Mouse (Mus musculus) brain, adult 2 months (tissue): ENCODE data around the gene Fam131a.

Experiments used
- DNase-seq: peaks from one replicate; pipeline ENCODE4 v3.0.0; 2011; ENCODE audit warnings: low read depth, low spot score

The Fam131a gene

DNA sequence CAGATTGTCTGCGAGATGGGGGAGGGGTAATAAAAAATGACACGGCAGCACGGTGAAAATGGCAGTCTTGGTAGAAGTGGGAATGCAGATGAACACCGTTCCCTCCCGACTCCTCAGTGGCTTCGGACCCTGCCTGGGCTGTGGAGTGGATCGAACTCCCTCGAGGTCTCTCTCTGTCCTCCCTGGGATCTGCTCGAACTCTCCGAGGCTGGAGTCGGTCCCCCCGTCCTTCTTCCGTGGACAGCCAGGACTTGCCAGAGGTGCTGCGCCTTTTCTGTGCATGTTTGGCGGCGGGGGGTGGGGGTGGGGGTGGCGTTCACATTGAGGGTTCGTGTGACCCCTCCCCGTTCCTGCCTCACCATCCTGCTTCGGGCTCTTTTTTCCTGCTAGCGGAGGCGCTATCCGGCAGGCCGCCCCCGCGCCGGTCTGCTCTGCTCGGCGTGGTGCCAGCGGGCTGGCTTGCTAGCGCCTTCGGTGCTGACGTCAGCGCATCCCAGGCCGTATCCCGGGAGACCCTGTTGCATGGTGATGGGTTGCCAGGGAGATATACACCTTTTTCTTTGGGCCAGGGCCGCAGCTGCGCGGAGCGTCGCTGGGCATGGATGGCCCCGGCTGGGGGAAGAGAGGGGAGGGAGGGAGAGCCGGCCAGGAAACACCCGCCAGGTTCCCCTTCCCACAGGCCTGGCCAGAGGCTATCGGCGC lies 2.7 kb downstream of the Fam131a start:
- peak; percentile 96 for DNase-seq

DNA sequence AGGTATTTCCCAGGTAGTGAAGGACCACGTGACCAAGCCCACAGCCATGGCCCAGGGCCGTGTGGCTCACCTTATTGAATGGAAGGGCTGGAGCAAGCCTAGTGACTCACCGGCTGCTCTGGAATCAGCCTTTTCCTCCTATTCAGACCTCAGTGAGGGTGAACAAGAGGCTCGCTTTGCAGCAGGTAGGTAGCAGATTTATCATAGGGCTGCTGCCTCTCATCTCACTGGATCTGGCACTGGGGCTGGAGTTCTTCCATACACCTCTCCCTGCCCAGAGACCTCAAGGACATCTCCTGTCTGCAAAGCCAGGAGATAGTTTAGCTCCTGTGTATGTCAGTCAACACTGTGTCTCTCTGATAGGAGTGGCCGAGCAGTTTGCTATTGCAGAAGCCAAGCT lies 6.2 kb downstream of the Fam131a start:
- no peak for DNase-seq

DNA sequence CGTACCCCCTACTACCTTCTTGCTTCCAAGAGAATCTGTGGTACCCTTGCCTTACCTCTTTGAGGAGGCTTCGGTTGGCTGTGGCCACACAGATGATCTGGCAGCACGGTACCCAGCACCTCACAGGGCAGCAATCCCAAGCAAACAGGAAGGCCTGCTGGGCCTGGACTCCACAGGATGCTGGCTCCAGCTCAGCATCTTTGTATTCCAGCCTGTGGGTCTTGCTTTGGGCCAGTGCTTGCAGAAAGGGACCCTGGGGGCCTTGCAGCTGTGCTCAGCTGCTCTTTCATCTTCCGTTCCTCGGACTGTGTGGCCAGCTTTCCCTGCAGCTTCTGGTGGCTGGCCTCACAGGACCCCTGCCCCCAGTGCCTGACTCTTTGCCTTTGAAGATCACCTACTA lies 7.0 kb downstream of the Fam131a start:
- DNase-seq, result peak; percentile 75

DNA sequence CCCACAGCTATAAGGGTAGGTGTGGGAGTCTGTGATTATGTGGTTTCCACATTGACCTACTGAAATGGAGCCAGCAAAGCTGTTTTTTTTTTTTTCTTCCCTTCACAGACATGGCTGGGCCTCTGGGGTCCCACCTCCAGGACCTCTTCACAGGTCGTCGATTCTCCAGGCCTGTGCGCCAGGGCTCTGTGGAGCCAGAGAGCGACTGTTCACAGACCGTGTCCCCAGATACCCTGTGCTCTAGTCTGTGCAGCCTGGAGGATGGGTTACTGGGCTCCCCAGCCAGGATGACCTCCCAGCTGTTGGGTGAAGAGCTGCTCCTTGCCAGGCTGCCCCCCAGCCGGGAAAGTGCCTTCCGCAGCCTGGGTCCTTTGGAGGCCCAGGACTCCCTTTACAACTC lies 8.3 kb downstream of the Fam131a start:
- no peak for DNase-seq

DNA sequence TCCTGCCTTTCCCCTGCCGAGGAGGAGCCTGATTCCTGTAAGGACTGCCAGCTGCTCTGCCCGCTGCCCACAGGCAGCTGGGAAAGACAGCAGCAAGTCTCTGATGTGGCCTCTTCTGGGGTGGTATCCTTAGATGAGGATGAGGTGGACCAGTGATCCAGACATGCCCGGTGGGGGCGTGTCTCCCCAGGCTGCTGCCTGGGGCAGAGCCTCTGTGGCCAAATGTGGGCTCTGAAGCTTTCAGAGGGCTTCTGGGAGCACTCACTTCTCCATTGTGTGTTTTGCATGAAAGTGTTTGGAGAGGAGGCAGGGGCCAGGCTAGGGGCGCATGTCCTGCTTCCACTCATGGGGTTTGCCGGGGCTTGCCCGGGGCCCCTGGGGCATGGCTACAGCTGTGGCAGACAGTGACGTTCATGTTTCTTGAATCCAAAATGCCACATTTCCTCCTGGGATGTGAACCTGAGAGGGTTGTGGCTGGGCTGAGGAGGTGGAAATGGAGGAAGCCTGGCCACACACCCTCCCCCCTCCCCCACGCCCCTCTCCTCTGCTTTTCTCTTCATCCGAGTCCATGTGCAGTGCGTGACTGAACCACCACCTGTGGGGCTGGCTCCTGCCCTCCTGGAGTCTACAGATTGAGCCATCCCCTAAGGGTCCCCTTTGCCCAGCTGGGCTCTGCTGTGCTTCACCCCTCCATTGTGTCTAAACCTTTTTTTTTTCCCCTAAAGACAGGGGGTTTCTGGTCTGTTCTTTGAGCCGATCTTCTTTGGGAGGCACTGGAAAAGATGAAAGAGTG lies 8.9 kb downstream of the Fam131a start:
- DNase-seq, result no peak

DNA sequence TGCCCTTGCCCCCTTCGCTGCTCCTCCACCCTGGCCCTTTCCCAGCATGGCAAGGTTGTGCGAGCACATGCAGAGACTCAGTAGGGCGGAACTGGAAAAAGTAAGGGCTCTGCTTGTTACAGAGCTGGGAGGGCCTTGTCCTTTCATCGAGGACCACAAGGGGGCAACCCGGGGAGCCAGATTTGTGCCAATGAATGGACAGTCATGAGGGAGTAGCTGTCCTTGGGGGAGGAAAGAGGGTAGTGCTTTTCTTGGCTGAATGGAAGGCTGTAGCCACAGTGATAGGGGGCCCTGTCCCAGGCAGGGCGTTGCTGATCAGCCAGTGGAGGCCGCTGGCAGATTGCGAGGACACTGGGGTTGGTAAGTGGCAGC lies 9.5 kb downstream of the Fam131a start:
- peak; percentile 78 for DNase-seq

DNA sequence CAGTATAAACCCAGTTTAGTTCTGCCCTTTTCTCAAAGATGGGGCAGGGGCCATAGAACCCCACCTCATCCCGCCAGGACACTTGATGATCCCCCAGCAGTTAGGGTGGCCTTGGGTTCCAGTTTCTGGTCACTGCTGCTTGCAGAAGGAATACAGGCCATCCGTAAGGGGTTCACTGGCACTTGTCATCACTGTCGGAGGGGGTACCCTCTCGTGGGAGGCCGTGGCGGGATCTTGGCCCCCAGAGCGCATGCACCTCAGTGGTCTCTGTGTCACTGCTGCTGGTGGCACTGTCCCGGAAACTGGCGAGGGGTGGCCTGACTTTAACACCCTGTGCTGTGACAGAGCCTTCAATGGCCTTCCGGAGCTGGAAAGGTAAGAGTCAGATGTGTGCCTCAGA lies 10.0 kb downstream of the Fam131a start:
- DNase-seq, result no peak

DNA sequence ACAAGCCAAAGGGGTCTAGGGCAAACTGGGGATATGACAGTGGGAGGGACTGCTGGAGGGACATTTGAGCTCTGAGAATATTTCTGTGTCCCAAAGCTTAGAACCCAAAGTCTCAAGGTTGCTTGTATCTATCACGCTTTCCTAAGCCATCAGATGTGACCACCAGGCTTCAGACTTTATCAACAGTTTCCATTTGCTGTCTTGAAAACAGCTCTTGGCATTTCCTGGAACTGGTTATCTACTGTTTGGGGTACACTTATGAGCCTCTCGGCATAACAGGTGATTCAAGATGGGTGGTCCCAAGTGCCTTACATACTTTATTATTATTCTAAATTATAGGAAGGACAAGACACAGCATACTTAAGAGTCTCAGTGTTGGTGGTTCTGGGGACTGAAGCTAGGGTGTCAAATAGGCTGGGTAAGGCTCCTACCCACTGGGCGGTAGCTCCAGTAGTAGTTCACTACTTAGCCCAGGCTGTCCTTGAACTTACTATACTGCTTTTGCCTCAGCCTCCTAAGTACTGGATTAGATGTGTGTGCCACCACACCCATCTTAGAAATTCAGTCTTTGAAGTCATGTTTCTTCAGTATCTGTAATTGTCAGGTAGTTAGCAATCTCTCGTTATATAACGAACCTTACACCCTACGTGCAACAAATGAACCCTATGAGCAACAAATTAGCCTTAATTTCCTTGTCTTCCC lies 10.8 kb downstream of the Fam131a start:
- DNase-seq, result no peak

DNA sequence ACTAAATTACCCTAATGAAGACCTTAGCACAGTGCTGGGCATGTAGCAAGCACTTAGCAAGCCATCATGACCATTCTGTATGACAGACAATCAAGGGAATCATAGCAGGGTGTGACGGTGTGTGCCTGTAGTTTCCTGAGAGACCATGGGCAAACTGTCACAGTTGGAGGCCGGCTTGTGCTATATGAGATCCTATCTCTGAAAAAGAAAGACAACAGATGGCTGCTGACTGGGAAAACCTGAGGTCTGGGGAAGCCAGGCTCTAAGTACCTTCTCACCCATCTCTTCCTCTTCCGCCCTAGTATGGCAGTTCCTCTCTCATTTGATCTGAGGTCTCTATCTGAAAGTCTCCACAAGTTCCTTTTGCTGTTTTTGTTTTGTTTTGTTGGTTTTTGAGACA lies 12.7 kb downstream of the Fam131a start:
- peak; percentile 70 for DNase-seq

DNA sequence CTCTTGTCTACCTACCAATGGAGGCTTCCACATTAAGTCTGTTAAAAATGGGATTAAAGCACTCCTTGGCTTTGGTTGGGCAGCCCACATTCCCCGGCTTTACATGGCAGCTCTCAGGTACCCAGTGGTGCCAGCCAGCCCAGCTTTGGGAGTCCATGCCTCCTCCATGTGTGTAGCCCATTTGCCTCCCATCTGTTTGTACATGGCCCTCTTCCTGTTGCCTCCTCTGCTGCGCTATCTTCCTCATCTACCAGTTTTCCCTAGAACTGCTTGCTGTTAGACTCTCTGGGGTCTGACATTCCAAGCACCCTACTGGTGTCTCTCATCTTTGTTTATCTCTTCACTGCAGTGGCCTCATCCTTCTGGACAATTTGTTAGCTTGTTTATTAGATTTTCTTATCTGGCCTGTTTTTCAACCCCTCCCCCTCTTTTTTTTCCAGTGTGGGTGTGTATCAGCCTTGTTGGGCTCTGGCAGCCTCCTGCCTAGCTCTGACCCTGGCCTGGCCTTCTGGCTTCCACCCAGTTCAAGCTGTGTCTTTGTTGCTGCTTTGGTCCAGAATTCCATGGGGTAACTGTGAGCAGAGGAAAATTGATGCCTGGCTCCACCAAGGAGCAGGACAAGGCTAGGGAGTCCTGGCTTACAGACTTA lies 13.5 kb downstream of the Fam131a start:
- no peak for DNase-seq

DNA sequence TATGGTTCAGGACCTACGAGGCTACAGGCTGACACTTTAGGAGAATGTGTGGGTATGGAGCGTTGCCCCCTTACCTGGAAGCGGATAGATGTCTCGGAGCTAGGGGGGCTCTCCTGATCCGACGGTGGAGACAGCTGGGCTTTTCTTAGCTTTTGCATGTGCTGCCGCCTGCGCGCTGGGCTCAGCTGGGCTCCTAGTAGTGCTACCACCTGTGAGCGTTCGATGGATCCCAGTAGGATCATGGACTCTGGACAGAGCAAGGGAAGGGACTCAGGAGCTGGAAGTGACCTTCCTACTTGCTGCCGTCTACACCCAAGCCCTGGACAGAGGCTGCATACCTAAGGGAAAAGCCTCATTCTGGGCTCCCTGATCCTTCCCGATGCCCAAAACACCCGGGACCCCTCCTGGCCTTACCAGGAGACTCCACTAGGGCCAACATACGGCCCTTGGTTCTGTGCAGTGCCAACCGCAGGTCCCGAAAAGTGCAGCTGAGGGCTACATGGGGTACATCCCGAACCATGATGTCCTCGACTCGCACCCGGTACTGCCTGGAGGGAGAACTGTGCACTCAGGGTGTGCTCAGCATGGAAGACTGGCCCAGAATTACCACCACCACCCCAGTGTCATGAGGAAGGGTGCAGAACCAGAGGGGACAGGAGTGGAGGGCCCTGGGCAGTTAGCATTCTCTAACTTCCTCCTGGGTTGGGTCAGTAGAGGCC lies 15.3 kb downstream of the Fam131a start:
- no peak for DNase-seq

DNA sequence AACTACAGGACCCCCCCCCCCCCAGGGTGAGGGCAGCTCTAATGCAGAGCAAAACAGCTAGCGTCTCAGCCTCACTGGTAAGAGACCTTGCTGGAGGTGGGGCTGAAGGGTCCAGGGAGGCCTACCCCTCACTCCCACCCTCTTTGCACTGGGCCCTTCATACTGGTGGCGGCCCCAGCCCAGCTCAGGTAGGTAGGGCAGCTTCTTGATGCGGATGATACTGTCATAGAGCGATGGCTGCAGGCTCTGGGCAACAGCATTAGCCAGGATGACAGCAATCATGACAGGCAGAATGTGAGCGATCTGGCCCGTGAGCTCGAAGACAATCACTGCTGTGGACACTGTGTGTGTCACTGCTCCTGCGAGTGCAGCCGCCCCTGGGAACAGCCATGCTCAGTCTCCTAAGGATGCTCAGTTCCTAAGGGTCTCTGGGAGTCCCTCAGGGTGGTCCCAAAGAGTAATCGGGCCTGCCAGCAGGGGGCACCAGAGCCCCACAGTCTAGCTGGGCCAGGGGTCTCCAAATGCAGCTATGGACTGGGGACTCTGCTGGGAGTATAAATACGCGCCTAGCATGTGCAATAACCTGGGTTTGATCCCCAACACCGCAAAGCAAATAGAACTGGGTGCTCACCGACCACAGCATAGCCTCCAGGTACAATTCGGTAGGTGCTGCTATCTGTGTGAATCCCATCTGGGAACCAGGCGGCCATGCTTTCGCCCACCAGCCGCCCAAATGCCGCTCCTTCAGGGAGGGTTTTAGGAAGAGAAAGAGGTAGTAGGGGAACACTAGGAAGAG lies 16.1 kb downstream of the Fam131a start:
- DNase-seq, result no peak

DNA sequence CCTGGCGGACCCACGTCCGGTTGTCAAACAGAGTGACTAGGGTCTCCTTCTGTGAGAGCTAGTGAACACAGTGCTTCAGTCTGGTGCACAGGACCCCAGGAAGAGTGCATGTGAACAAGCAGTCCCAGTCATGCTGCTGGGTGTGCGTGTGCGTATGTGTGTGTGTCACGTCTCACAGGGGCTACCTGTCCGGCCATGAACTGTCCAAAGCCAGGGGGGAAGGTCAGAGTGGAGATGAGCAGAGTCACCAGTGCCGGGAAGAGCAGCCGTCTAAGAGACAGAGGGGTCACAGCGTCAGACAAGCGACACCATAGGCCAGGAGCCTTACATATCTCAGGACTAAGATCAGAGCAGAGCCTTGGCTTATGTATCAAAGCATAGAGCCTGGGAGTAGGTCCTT lies 17.3 kb downstream of the Fam131a start:
- DNase-seq, result no peak

DNA sequence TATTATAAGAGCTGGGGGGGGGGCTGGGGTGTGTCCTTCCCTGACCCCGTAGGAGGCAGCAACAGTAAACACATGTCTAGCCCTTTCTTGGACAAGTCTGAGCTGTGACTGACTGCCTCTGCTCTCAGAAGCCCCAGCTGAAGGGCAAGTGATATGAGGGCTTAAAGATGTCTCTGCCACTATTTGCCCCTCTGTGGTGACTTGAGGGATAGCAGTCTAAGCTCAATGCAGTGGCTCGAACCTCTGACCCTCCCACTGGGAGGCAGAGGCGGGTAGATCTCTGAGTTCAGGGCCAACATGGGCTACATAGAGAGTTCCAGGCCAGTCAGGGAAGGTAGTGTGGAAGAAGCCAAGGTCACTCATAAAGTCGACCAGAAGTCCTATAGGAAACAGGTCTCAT lies 17.8 kb downstream of the Fam131a start:
- DNase-seq, result no peak

DNA sequence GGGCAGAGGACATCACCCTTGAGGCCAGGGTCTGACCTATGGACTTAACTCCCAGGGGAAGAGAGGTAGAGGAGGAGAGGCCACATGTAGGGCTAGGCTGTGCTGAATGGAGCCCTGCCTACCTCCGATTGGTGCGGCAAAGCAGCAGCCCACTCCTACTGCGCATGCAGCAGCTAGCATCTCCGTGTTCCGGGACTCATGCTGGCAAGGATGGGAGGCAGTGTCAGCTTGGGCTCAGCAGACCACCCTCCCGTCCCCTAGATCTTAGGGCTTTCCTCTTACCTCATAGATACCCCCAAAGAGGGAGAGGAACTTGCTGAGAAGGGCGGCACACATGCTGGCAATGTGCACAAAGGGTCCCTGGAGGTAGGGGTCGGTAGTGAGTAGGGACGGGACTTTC lies 19.1 kb downstream of the Fam131a start:
- DNase-seq, result no peak

DNA sequence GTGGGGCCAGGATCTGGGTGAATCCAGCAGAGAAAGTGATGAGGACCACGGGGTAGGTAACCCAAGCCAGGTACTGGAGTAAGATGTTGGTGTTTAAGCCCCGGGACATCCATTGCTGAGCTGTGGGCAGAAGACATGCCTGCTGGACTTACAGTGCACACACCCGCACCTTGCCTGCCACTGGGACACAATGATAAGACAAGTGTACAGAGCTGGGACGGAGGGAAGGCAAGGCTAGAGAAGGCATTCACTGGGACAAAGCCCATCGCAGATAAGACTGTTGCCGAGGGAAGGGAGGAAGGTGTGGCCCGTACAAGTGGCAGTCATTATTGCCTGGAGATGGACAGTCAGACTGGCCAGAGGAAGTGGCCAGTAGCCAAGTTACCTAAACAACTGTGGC lies 19.8 kb downstream of the Fam131a start:
- DNase-seq, result no peak

DNA sequence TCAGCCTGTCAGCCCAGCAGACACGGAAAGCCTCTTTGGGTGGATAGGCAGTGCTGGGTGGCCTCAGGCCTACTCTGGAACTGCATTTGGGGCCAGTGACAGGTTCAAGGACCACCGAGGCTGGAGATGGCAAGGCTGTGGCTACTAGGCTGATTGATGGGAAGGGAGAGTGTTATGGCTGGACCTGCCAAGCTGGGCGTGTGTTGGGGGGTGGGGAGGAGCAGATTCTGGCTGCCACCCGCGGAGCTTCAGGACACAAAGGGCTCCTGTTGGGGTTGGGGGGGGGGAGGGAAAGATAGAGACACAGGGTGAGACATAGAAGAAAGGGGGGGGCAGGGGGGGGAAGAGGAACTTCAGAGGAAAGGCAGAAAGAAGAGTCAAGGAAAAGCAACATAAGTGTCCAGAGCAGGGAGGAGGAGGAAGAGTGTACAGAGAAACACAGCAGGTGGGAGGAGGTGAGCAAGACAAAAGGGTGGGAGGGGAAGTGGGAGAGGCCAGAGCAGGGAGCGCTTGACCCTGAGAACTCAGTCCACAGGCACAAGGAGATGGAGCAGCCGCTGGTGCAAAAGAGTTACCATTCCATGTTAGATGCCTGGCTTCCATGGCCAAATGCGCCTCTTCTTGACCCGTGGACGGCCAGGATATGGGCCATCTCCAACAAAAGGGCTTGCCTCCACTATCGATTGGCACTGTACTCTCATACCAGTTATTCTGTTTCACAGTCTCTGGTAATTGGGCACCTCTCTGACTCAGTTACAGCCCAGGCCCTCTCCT lies 21.5 kb downstream of the Fam131a start:
- no peak for DNase-seq

DNA sequence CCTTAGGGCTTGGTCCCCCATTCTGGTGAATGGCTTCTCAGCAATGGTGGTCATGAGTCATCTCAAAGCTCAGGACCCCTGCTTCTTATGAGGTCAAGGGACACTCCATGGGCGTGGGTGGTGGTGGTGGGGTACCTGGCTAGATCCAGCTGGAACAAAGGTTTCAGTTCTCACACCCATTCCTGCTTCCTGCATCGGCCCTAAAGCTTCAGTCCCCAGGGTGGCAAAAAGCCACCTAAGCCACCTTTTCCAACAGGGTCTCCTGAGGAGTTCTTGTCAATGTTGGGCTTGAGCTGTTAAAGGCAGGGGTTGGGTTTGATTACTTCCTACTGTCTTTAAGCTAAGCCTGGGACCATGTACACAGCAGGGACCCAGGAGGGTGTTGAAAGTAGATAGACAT lies 22.1 kb downstream of the Fam131a start:
- no peak for DNase-seq

DNA sequence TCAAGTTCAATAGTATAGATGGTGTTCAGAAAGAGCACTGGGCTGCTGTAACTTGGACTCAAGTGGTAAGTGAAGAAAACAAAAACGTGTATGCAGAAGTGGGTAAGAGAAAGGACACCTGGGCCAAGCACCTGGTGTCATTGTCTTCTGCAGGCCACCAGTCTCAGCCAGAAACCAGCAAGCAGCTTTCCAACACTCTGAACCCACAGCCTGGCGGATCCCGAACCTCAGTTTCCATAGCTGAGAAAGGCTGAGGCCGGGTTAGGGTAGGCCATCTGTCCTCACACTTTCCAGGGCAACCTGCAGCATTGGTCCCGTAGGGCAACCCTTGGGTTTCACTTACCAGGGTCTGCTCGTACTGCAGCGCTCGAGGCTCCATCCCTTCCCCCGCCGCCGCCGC lies 22.5 kb downstream of the Fam131a start:
- no peak for DNase-seq
